Mouse (Mus musculus) layer of hippocampus, postnatal 36 days (tissue): ENCODE measurements around the gene Ptk7. TPM values are rescaled to one million over a fixed set of nuclear protein-coding genes. Genes with fewer than 3 reads are reported as not detected.
"Not testable (repeated sequence)": the region's sequence is repeated elsewhere in the genome, so short reads cannot be mapped to it uniquely, and the experiment has no call there.

Source experiments
- DNase-seq, 2 experiments: peaks; one replicate each; pipeline ENCODE4 v3.0.0; 2022
- total RNA-seq, 2 experiments: library from RNA; stranded (reverse); gene quantifications; 2 replicates each; pipeline ENCODE4 v1.2.3; 2021

Ptk7 gene
- total RNA-seq, 2 experiments from 2014 or later: 8.5 to 9.6 TPM

- DNase-seq: no peak
These were observed 23.3 kb downstream of the Ptk7 start for GRCm38 (mm10) chr17:46605987-46606386.

- DNase-seq: no peak
These were observed 24.2 kb downstream of the Ptk7 start for GRCm38 (mm10) chr17:46605126-46605525.

GRCm38 (mm10) chr17:46603229-46603628 lies 26.1 kb downstream of the Ptk7 start:
- DNase-seq: no peak

- no peak for DNase-seq
These were observed 27.1 kb downstream of the Ptk7 start for GRCm38 (mm10) chr17:46602212-46602611.

- DNase-seq: no peak
These were observed 28.7 kb downstream of the Ptk7 start for GRCm38 (mm10) chr17:46600569-46600968.

GRCm38 (mm10) chr17:46598963-46599362 lies 30.3 kb downstream of the Ptk7 start:
- DNase-seq: no peak

GRCm38 (mm10) chr17:46597956-46598355 lies 31.3 kb downstream of the Ptk7 start:
- no peak for DNase-seq

GRCm38 (mm10) chr17:46595336-46595735 lies 34.0 kb downstream of the Ptk7 start:
- DNase-seq: no peak

GRCm38 (mm10) chr17:46594606-46595005 lies 34.7 kb downstream of the Ptk7 start:
- DNase-seq: no peak

- no peak for DNase-seq
These were observed 36.2 kb downstream of the Ptk7 start for GRCm38 (mm10) chr17:46593124-46593523.

GRCm38 (mm10) chr17:46591406-46591805 lies 37.9 kb downstream of the Ptk7 start:
- DNase-seq: no peak

GRCm38 (mm10) chr17:46590439-46590838 lies 38.9 kb downstream of the Ptk7 start:
- no peak for DNase-seq

GRCm38 (mm10) chr17:46589635-46590314 lies 39.5 kb downstream of the Ptk7 start:
- no peak for DNase-seq

GRCm38 (mm10) chr17:46588913-46589312 lies 40.4 kb downstream of the Ptk7 start:
- DNase-seq: no peak

GRCm38 (mm10) chr17:46588173-46588572 lies 41.1 kb downstream of the Ptk7 start:
- DNase-seq: no peak

GRCm38 (mm10) chr17:46586327-46586726 lies 43.0 kb downstream of the Ptk7 start:
- DNase-seq: no peak

GRCm38 (mm10) chr17:46578650-46579049 lies 50.7 kb downstream of the Ptk7 start:
- DNase-seq: no peak

GRCm38 (mm10) chr17:46576070-46576469 lies 53.2 kb downstream of the Ptk7 start:
- no peak for DNase-seq

- DNase-seq: no peak
These were observed 54.8 kb downstream of the Ptk7 start for GRCm38 (mm10) chr17:46574535-46574934.

GRCm38 (mm10) chr17:46571005-46571404 lies 58.3 kb downstream of the Ptk7 start:
- DNase-seq: no peak

- DNase-seq: no peak
These were observed 70.2 kb downstream of the Ptk7 start for GRCm38 (mm10) chr17:46559146-46559545.

- no peak for DNase-seq
These were observed 71.2 kb downstream of the Ptk7 start for GRCm38 (mm10) chr17:46558151-46558550.

- DNase-seq: not testable (repeated sequence)
These were observed 72.0 kb downstream of the Ptk7 start for GRCm38 (mm10) chr17:46557321-46557720.

- no peak for DNase-seq
These were observed 72.7 kb downstream of the Ptk7 start for GRCm38 (mm10) chr17:46556584-46556945.
